Mouse (Mus musculus) hindbrain, embryonic 16.5 days (tissue): ENCODE results near the gene Neurod2. TPM values are rescaled to one million over a fixed set of nuclear protein-coding genes. Genes with fewer than 3 reads are reported as not detected.

Experiments used
- polyA plus RNA-seq: library from polyadenylated mRNA; unstranded; fragments of >200 nt; fragmentation: Nextera tagmentation; extraction: Ambion mirVana; gene quantifications from 2 replicates; pipeline ENCODE4 v1.2.1, GENCODE M21; 2015

Neurod2 gene
- polyA plus RNA-seq, 1 experiment from 2014 or later, result 23.4 TPM

Other genes with a start within 250 kb of the Neurod2 start
- 20.9 and 26.3 TPM in 2 replicates for gene Fbxl20, start 179.2 kb downstream of the Neurod2 start, polyA plus RNA-seq
- 48.7 and 52.6 TPM in 2 replicates for gene Med1, start 136.4 kb downstream of the Neurod2 start, polyA plus RNA-seq
- 6.1 and 7.7 TPM in 2 replicates for gene Cdk12, start 126.6 kb downstream of the Neurod2 start, polyA plus RNA-seq
- 7.7 and 9.3 TPM in 2 replicates for gene Ppp1r1b, start 18.8 kb upstream of the Neurod2 start, polyA plus RNA-seq
- 39.0 and 39.9 TPM in 2 replicates for gene Stard3, start 28.7 kb upstream of the Neurod2 start, polyA plus RNA-seq
- 0.16 and 1.7 TPM in 2 replicates for gene Tcap, start 54.2 kb upstream of the Neurod2 start, polyA plus RNA-seq
- gene Pnmt, start 56.8 kb upstream of the Neurod2 start, polyA plus RNA-seq, result 4.5 and 4.9 TPM in 2 replicates
- gene Pgap3, start 70.8 kb upstream of the Neurod2 start, polyA plus RNA-seq, result 8.2 and 9.3 TPM in 2 replicates
- 6.6 and 10.0 TPM in 2 replicates for gene Erbb2, start 82.8 kb upstream of the Neurod2 start, polyA plus RNA-seq
- gene Mien1, start 109.3 kb upstream of the Neurod2 start, polyA plus RNA-seq, result 250 and 276 TPM in 2 replicates
- gene Grb7, start 116.7 kb upstream of the Neurod2 start, polyA plus RNA-seq, result 1.3 and 2.5 TPM in 2 replicates
- gene Ikzf3, start 216.4 kb upstream of the Neurod2 start, polyA plus RNA-seq, result 0.35 and 0.45 TPM in 2 replicates
- gene Zpbp2, start 221.4 kb upstream of the Neurod2 start, polyA plus RNA-seq, result 0.11 and 0.15 TPM in 2 replicates